Mouse (Mus musculus): Measurements from ENCODE around the gene Rpsa. TPM values are rescaled to one million over a fixed set of nuclear protein-coding genes. Genes with fewer than 3 reads are reported as not detected.

Rpsa gene
- 1,000 to 10,000 TPM; 1,386 to 2,021 TPM for polyA plus RNA-seq (2017; shearing (Covaris generic))

GRCm38 (mm10) chr9:120127538-120128251 lies at the start of gene Rpsa:
Gene Rpsa, plus strand, starts transcription at chr9:120127689.

GRCm38 (mm10) chr9:120091696-120092238 lies 35.7 kb upstream of the Rpsa start, which contains the start of gene Ccr8:
Gene Ccr8, plus strand, starts transcription at chr9:120092114.

GRCm38 (mm10) chr9:120110211-120111018 lies 17.1 kb upstream of the Rpsa start, which contains the start of gene Slc25a38:
Gene Slc25a38, plus strand, starts transcription at chr9:120110374.

GRCm38 (mm10) chr9:120149222-120149828 lies 21.8 kb downstream of the Rpsa start, which contains the start of gene Mobp:
Gene Mobp, plus strand, starts transcription at chr9:120149707.

Other genes with a start within 250 kb of the Rpsa start
- 10 to 100 TPM; 45.5 to 52.8 TPM for gene Wdr48, start 232.8 kb upstream of the Rpsa start, polyA plus RNA-seq (2017; shearing (Covaris generic))
- gene Gorasp1, start 190.1 kb upstream of the Rpsa start, polyA plus RNA-seq (2017; shearing (Covaris generic)), result 10 to 100 TPM in 1 of 2 experiments, 1 to 10 TPM in 1; 6.1 to 10.3 TPM
- gene Ttc21a, start 190.1 kb upstream of the Rpsa start, polyA plus RNA-seq (2017; shearing (Covaris generic)), result under 1 TPM in 1 of 2 experiments, not detected in 1; 0.08 TPM
- gene Csrnp1, start 143.0 kb upstream of the Rpsa start, polyA plus RNA-seq (2017; shearing (Covaris generic)), result 10 to 100 TPM; 57.4 to 66.5 TPM
- gene Xirp1, start 104.1 kb upstream of the Rpsa start, polyA plus RNA-seq (2017; shearing (Covaris generic)), result under 1 TPM in 1 of 2 experiments, not detected in 1; 0.34 TPM
- gene Cx3cr1, start 57.8 kb upstream of the Rpsa start, polyA plus RNA-seq (2017; shearing (Covaris generic)), result under 1 TPM; 0.14 to 0.42 TPM
- gene Ccr8, start 35.6 kb upstream of the Rpsa start, polyA plus RNA-seq (2017; shearing (Covaris generic)), result 100 to 1,000 TPM in 1 of 2 experiments, 10 to 100 TPM in 1; 72.1 to 138 TPM
- 10 to 100 TPM; 38.4 to 49.7 TPM for gene Slc25a38, start 17.3 kb upstream of the Rpsa start, polyA plus RNA-seq (2017; shearing (Covaris generic))
- under 1 TPM in 1 of 2 experiments, not detected in 1; 0.75 TPM for gene Mobp, start 22.0 kb downstream of the Rpsa start, polyA plus RNA-seq (2017; shearing (Covaris generic))
- gene Myrip, start 173.8 kb downstream of the Rpsa start, polyA plus RNA-seq (2017; shearing (Covaris generic)), result not detected

All from activated CD4-positive, CD25-positive, alpha-beta regulatory T cell (primary cell).